Mouse (Mus musculus): ENCODE results near the gene Tcirg1. TPM values are rescaled to one million over a fixed set of nuclear protein-coding genes. Genes with fewer than 3 reads are reported as not detected.

The Tcirg1 gene
- total and polyA plus RNA-seq, 2 experiments from 2014 or later = 12.8 to 32.1 TPM

DNA sequence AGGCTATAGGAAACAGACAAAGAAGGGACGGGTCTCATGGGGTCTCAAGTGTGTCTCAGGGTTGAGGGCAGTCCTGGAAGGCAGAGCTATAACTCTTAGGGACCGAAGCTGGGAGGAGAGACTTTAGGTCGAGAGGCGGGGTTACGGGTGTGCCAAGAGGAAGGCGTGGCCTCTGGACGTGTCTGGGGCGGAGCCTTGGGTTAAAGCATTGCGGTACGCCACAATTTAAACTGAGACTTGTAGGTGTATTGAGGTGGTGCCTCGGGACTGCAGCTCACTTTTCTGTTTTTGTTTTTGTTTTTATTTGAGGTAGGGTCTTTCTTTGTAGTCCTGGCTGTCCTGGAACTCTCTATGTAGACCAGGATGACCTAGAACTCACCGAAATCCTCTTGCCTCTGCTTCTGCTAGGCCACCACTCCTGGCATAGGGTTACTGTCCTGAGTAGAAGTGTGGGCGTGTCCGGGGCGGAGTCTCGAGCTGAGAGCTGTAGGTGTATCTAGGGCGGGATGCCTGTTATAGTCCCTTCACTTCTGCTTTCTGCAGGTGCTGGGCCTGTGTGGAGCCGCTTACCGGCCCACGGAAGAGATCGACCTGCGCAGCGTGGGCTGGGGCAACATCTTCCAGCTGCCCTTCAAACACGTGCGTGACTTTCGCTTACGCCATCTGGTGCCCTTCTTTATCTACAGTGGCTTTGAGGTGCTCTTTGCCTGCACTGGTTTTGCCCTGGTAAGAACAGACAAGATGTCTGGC is 36.2 kb upstream of the Tcirg1 start:
- no peak for DNase-seq (ENCODE audit: low spot score)
- H3K9ac ChIP-seq (replicated peaks; ENCODE audit: low read depth, low read length) = no peak overlapping the region
- H3K27me3 ChIP-seq (ENCODE audit: control insufficient read depth, insufficient read depth, low read length) = no peaks in the 10 kb centered on the region

DNA sequence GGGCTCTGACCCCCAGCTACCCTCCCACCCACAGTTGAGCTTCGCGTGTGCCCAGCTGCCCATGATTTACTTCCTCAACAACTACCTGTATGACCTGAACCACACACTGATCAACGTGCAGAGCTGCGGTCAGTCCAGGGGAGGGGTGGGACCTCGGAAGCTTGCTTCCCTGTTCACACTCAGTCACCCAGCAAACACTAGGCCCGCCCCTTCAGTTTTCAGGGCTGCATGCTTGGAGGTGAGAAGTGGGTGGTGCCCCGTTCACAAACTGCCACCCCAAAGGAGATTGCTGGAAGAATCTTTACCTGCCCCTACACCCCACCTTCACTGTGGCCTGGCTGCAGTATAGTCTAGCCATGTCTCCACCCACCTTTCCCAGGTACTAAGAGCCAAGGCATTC is 35.4 kb upstream of the Tcirg1 start:
- H3K4me3 ChIP-seq (ENCODE audit: low read depth, low read length) = no peak overlapping the region
- H3K4me2 ChIP-seq (ENCODE audit: low read depth, low read length) = no peak overlapping the region
- no peaks in the 10 kb centered on the region for H3K36me3 ChIP-seq (replicated peaks; ENCODE audit: control insufficient read depth, insufficient read depth, low read length)
- DNase-seq (ENCODE audit: low spot score) (no peak), ATAC-seq (ENCODE audit: insufficient read depth, low read depth) (no peak)
- no peaks in the 10 kb centered on the region for H3K27me3 ChIP-seq (ENCODE audit: control insufficient read depth, insufficient read depth, low read length)
- H3K4me1 ChIP-seq (ENCODE audit: control insufficient read depth, insufficient read depth) = 0 out of 2 replicates have a peak, but pooled peaks cover 6% of the 10 kb centered on the region
- no peak overlapping the region for H3K9ac ChIP-seq (replicated peaks; ENCODE audit: low read depth, low read length)
- no peak overlapping the region for H3K27ac ChIP-seq (ENCODE audit: low read depth)
- TF ChIP-seq CTCF (IDR thresholded peaks at IDR 0.05; ENCODE audit: low read depth) = no peak
- no peak for TF ChIP-seq EP300 (IDR thresholded peaks at IDR 0.05; ENCODE audit: low read depth)
- H3K9me3 ChIP-seq (replicated peaks; ENCODE audit: control insufficient read depth, low read length) = no peaks in the 10 kb centered on the region
- 79% methylated on average over 7 of the region's 7 CpGs for WGBS

More for the DNA sequence above, 36.2 kb upstream of the Tcirg1 start:
- Histone ChIP-seq H3K27ac (ENCODE audit: low read depth) (no peak overlapping the region), H3K4me3 (ENCODE audit: low read depth, low read length) (no peak overlapping the region), H3K4me2 (ENCODE audit: low read depth, low read length) (peak overlapping the region; percentile 38; the same call in 1 of the 2 replicates), H3K4me1 (ENCODE audit: control insufficient read depth, insufficient read depth) (0 out of 2 replicates have a peak, but pooled peaks cover 6% of the 10 kb centered on the region), H3K9me3 (replicated peaks; ENCODE audit: control insufficient read depth, low read length) (no peaks in the 10 kb centered on the region), H3K36me3 (replicated peaks; ENCODE audit: control insufficient read depth, insufficient read depth, low read length) (0 out of 2 replicates have a peak, but pooled peaks cover under 1% of the 10 kb centered on the region)
- no peak for ATAC-seq (ENCODE audit: insufficient read depth, low read depth)
- TF ChIP-seq CTCF (IDR thresholded peaks at IDR 0.05; ENCODE audit: low read depth) (no peak), EP300 (IDR thresholded peaks at IDR 0.05; ENCODE audit: low read depth) (no peak)
- WGBS = 21% methylated on average over 27 of the region's 27 CpGs

DNA sequence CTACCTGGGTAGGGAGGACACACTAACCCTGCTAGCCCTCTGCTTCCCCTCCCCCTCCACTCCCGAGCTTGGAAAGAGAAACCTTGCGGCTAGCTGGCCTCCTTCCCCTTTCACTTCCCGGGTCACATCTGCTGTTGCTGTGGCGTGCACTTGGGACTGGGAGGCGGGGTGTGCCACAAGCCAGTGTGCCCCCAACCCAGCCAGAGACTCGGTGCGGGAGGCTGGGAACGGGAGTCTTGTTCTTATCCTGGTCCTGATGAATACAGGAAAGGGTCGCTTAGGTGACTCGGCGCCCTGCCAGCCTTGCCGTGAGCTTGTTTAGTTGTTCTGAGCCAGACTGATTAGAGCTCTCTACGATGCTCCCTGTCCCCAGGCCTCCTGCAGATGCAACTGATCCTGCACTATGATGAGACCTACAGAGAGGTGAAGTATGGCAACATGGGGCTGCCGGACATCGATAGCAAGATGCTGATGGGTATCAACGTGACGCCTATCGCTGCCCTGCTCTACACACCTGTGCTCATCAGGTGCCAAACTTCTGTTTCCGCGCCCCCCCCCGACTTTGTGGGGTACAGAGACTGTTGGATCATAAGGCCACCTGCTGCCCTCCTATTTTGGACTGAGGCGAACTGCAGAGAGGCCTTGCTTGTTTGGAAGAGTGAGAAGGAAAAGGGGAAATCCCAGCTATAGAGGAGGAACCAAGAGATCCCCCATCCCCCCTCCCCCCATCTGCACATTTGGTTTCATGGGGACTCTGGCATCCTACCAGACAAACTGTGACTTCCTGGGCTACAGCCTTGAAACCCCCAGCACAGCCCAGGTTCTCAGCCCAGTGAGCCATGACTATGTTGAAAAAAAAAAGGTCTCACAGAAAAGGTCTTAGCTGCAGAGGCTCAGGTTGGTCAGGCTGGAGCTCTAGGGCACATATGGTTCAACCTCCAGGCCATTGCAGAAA is 29.2 kb upstream of the Tcirg1 start:
- Histone ChIP-seq H3K9me3 (replicated peaks; ENCODE audit: control insufficient read depth, low read length) (no peaks in the 10 kb centered on the region), H3K4me3 (ENCODE audit: low read depth, low read length) (peak overlapping the region; percentile 65), H3K4me1 (ENCODE audit: control insufficient read depth, insufficient read depth) (peaks cover 12% of the 10 kb centered on the region; the same call in 1 of the 2 replicates), H3K36me3 (replicated peaks; ENCODE audit: control insufficient read depth, insufficient read depth, low read length) (no peaks in the 10 kb centered on the region), H3K9ac (replicated peaks; ENCODE audit: low read depth, low read length) (peak overlapping the region; percentile 61), H3K27me3 (ENCODE audit: control insufficient read depth, insufficient read depth, low read length) (no peaks in the 10 kb centered on the region), H3K4me2 (ENCODE audit: low read depth, low read length) (peak overlapping the region; percentile 92), H3K27ac (ENCODE audit: low read depth) (peak overlapping the region; percentile 49; the same call in 1 of the 2 replicates)
- DNase-seq (ENCODE audit: low spot score) (peak; percentile 70), ATAC-seq (ENCODE audit: insufficient read depth, low read depth) (peak; percentile 57)
- 6% methylated on average over 22 of the region's 22 CpGs for WGBS
- TF ChIP-seq CTCF (IDR thresholded peaks at IDR 0.05; ENCODE audit: low read depth) (no peak), EP300 (IDR thresholded peaks at IDR 0.05; ENCODE audit: low read depth) (no peak)

DNA sequence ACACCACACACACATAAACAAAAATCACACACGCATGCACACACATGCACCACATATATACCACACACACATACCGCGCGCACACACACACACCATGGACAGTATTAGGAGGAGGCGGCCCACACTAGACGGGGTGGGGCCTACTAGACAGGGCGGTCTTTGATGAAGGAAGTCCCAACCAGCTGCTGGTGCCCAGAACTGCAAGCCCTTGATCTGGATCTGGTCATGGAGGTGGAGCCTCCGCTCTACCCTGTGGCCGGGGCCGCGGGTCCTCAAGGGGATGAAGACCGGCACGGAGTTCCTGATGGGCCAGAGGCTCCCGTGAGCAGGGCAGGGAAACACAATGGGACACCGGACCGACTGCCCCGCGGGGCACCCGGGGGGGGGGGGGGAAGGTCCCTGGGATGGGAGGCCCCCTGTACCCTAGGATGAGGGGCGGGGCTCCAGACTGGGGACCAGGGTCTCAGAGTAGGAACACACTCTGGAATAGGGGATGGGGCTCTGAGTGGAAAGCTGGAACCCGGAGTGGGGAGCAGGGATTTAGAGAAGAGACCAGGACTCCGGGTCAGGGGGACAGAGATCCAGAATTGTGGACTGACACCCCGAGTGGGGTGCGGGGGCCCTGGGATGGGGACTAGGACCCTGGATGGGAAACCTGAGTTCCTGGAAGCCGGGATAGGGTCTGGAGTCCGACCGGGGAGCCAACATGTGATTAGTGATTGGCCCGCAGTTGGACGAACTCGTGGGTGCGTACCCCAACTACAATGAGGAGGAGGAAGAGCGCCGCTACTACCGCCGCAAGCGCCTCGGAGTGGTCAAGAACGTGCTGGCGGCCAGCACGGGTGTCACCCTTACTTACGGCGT is 28.3 kb upstream of the Tcirg1 start, which contains the start of gene Unc93b1:
Gene Unc93b1 (plus strand): TSS at position 155 of the 864 bp plus-strand sequence.
- ATAC-seq (ENCODE audit: insufficient read depth, low read depth) (peak; percentile 91), DNase-seq (ENCODE audit: low spot score) (peak; percentile 69)
- H3K27ac ChIP-seq (ENCODE audit: low read depth) = peak within 1 kb of the TSS; percentile 49
- H3K27me3 ChIP-seq (ENCODE audit: control insufficient read depth, insufficient read depth, low read length) = no peaks in the 10 kb centered on the region; the same call in 1 of the 2 replicates
- WGBS = 11% methylated on average over 38 of the region's 42 CpGs
- H3K4me1 ChIP-seq (ENCODE audit: control insufficient read depth, insufficient read depth) = peaks cover 17% of the 10 kb centered on the region; the same call in 1 of the 2 replicates
- H3K4me3 ChIP-seq (ENCODE audit: low read depth, low read length) = peak within 1 kb of the TSS; percentile 65
- no peak for TF ChIP-seq EP300 (IDR thresholded peaks at IDR 0.05; ENCODE audit: low read depth)
- TF ChIP-seq CTCF (IDR thresholded peaks at IDR 0.05; ENCODE audit: low read depth) = no peak
- peak within 1 kb of the TSS; percentile 92 for H3K4me2 ChIP-seq (ENCODE audit: low read depth, low read length)
- H3K9me3 ChIP-seq (replicated peaks; ENCODE audit: control insufficient read depth, low read length) = no peaks in the 10 kb centered on the region
- no peaks in the 10 kb centered on the region for H3K36me3 ChIP-seq (replicated peaks; ENCODE audit: control insufficient read depth, insufficient read depth, low read length)
- H3K9ac ChIP-seq (replicated peaks; ENCODE audit: low read depth, low read length) = peak within 1 kb of the TSS; percentile 61

Data from heart, postnatal 0 days (tissue).